Mouse (Mus musculus): Measurements from ENCODE around the gene Aurkaip1. TPM values are rescaled to one million over a fixed set of nuclear protein-coding genes. Genes with fewer than 3 reads are reported as not detected.
A peak's percentile ranks its signal among the peaks of the same experiment; 100 is the strongest.

Aurkaip1 gene
- polyA plus RNA-seq, 1 experiment from 2014 or later: 141 TPM

GRCm38 (mm10) chr4:155851951-155852411 is 20.9 kb downstream of the Aurkaip1 start:
- DNase-seq (ENCODE audit: low spot score) (no peak), ATAC-seq (replicated peaks; ENCODE audit: low FRiP score) (no peak)
- Histone ChIP-seq H3K27me3 (ENCODE audit: control insufficient read depth, insufficient read depth, low read length) (no peaks in the 10 kb centered on the region), H3K4me1 (replicated peaks; ENCODE audit: control insufficient read depth, insufficient read depth, low read length) (peaks cover 9% of the 10 kb centered on the region; the same call in 1 of the 2 replicates), H3K4me2 (ENCODE audit: low read depth, low read length, severe bottlenecking) (no peak overlapping the region), H3K36me3 (ENCODE audit: control insufficient read depth, insufficient read depth, low read length) (peaks cover 4% of the 10 kb centered on the region; the same call in 1 of the 2 replicates), H3K4me3 (ENCODE audit: low read depth, low read length) (no peak overlapping the region), H3K9me3 (ENCODE audit: control insufficient read depth, low read length) (no peaks in the 10 kb centered on the region), H3K9ac (ENCODE audit: low read length) (no peak overlapping the region), H3K27ac (ENCODE audit: low read depth, low read length) (no peak overlapping the region)
- 80% methylated on average over 2 of the region's 2 CpGs for WGBS

- peaks cover 4% of the 10 kb centered on the region; the same call in 1 of the 2 replicates for H3K36me3 ChIP-seq (ENCODE audit: control insufficient read depth, insufficient read depth, low read length)
- H3K27me3 ChIP-seq (ENCODE audit: control insufficient read depth, insufficient read depth, low read length): no peaks in the 10 kb centered on the region
- no peak for DNase-seq (ENCODE audit: low spot score)
- no peak overlapping the region for H3K9ac ChIP-seq (ENCODE audit: low read length)
- no peaks in the 10 kb centered on the region for H3K9me3 ChIP-seq (ENCODE audit: control insufficient read depth, low read length)
- peaks cover 7% of the 10 kb centered on the region; the same call in 1 of the 2 replicates for H3K4me1 ChIP-seq (replicated peaks; ENCODE audit: control insufficient read depth, insufficient read depth, low read length)
- WGBS: 92% methylated on average over 9 of the region's 9 CpGs
- no peak overlapping the region for H3K4me2 ChIP-seq (ENCODE audit: low read depth, low read length, severe bottlenecking)
- H3K27ac ChIP-seq (ENCODE audit: low read depth, low read length): no peak overlapping the region
- no peak overlapping the region for H3K4me3 ChIP-seq (ENCODE audit: low read depth, low read length)
- no peak for ATAC-seq (replicated peaks; ENCODE audit: low FRiP score)
These were observed 22.3 kb downstream of the Aurkaip1 start for GRCm38 (mm10) chr4:155853421-155853820.

GRCm38 (mm10) chr4:155854991-155855390 is 23.9 kb downstream of the Aurkaip1 start:
- 93% methylated on average over 12 of the region's 12 CpGs for WGBS
- peaks cover 4% of the 10 kb centered on the region; the same call in 1 of the 2 replicates for H3K36me3 ChIP-seq (ENCODE audit: control insufficient read depth, insufficient read depth, low read length)
- no peak for DNase-seq (ENCODE audit: low spot score)
- no peak for ATAC-seq (replicated peaks; ENCODE audit: low FRiP score)
- H3K4me2 ChIP-seq (ENCODE audit: low read depth, low read length, severe bottlenecking): no peak overlapping the region
- H3K9ac ChIP-seq (ENCODE audit: low read length): no peak overlapping the region
- no peaks in the 10 kb centered on the region for H3K27me3 ChIP-seq (ENCODE audit: control insufficient read depth, insufficient read depth, low read length)
- H3K4me3 ChIP-seq (ENCODE audit: low read depth, low read length): no peak overlapping the region
- no peak overlapping the region for H3K27ac ChIP-seq (ENCODE audit: low read depth, low read length)
- no peaks in the 10 kb centered on the region for H3K9me3 ChIP-seq (ENCODE audit: control insufficient read depth, low read length)
- 0 out of 2 replicates have a peak, but pooled peaks cover 4% of the 10 kb centered on the region for H3K4me1 ChIP-seq (replicated peaks; ENCODE audit: control insufficient read depth, insufficient read depth, low read length)

- no peak overlapping the region for H3K4me2 ChIP-seq (ENCODE audit: low read depth, low read length, severe bottlenecking)
- no peak overlapping the region for H3K4me3 ChIP-seq (ENCODE audit: low read depth, low read length)
- no peak for DNase-seq (ENCODE audit: low spot score)
- WGBS: 94% methylated on average over 12 of the region's 12 CpGs
- no peak for ATAC-seq (replicated peaks; ENCODE audit: low FRiP score)
- no peaks in the 10 kb centered on the region for H3K9me3 ChIP-seq (ENCODE audit: control insufficient read depth, low read length)
- peaks cover 4% of the 10 kb centered on the region; the same call in 1 of the 2 replicates for H3K36me3 ChIP-seq (ENCODE audit: control insufficient read depth, insufficient read depth, low read length)
- no peaks in the 10 kb centered on the region for H3K27me3 ChIP-seq (ENCODE audit: control insufficient read depth, insufficient read depth, low read length)
- no peaks in the 10 kb centered on the region for H3K4me1 ChIP-seq (replicated peaks; ENCODE audit: control insufficient read depth, insufficient read depth, low read length)
- H3K9ac ChIP-seq (ENCODE audit: low read length): no peak overlapping the region
- H3K27ac ChIP-seq (ENCODE audit: low read depth, low read length): no peak overlapping the region
These were observed 25.0 kb downstream of the Aurkaip1 start for GRCm38 (mm10) chr4:155856071-155856470.

- peaks cover 4% of the 10 kb centered on the region; the same call in 1 of the 2 replicates for H3K36me3 ChIP-seq (ENCODE audit: control insufficient read depth, insufficient read depth, low read length)
- 85% methylated on average over 3 of the region's 3 CpGs for WGBS
These were observed 25.8 kb downstream of the Aurkaip1 start for GRCm38 (mm10) chr4:155856881-155857280.

GRCm38 (mm10) chr4:155859318-155859717 is 28.2 kb downstream of the Aurkaip1 start:
- peaks cover 4% of the 10 kb centered on the region; the same call in 1 of the 2 replicates for H3K36me3 ChIP-seq (ENCODE audit: control insufficient read depth, insufficient read depth, low read length)
- H3K4me1 ChIP-seq (replicated peaks; ENCODE audit: control insufficient read depth, insufficient read depth, low read length): no peaks in the 10 kb centered on the region
- DNase-seq (ENCODE audit: low spot score) (peak; percentile 83), ATAC-seq (replicated peaks; ENCODE audit: low FRiP score) (no peak)
- no peak overlapping the region for H3K4me2 ChIP-seq (ENCODE audit: low read depth, low read length, severe bottlenecking)
- no peak overlapping the region for H3K27ac ChIP-seq (ENCODE audit: low read depth, low read length)
- no peaks in the 10 kb centered on the region for H3K27me3 ChIP-seq (ENCODE audit: control insufficient read depth, insufficient read depth, low read length)
- H3K9me3 ChIP-seq (ENCODE audit: control insufficient read depth, low read length): no peaks in the 10 kb centered on the region
- H3K9ac ChIP-seq (ENCODE audit: low read length): no peak overlapping the region
- 29% methylated on average over 13 of the region's 13 CpGs for WGBS
- no peak overlapping the region for H3K4me3 ChIP-seq (ENCODE audit: low read depth, low read length)

More at GRCm38 (mm10) chr4:155856881-155857280, 25.8 kb downstream of the Aurkaip1 start:
- H3K4me2 ChIP-seq (ENCODE audit: low read depth, low read length, severe bottlenecking): no peak overlapping the region
- no peaks in the 10 kb centered on the region for H3K27me3 ChIP-seq (ENCODE audit: control insufficient read depth, insufficient read depth, low read length)
- no peak for ATAC-seq (replicated peaks; ENCODE audit: low FRiP score)
- no peak overlapping the region for H3K4me3 ChIP-seq (ENCODE audit: low read depth, low read length)
- H3K4me1 ChIP-seq (replicated peaks; ENCODE audit: control insufficient read depth, insufficient read depth, low read length): no peaks in the 10 kb centered on the region
- no peak overlapping the region for H3K27ac ChIP-seq (ENCODE audit: low read depth, low read length)
- H3K9ac ChIP-seq (ENCODE audit: low read length): no peak overlapping the region
- no peak for DNase-seq (ENCODE audit: low spot score)
- no peaks in the 10 kb centered on the region for H3K9me3 ChIP-seq (ENCODE audit: control insufficient read depth, low read length)

GRCm38 (mm10) chr4:155861787-155862186 is 30.7 kb downstream of the Aurkaip1 start:
- no peak for ATAC-seq (replicated peaks; ENCODE audit: low FRiP score)
- H3K4me3 ChIP-seq (ENCODE audit: low read depth, low read length): no peak overlapping the region
- H3K27me3 ChIP-seq (ENCODE audit: control insufficient read depth, insufficient read depth, low read length): no peaks in the 10 kb centered on the region
- WGBS: 95% methylated on average over 7 of the region's 7 CpGs
- no peak overlapping the region for H3K27ac ChIP-seq (ENCODE audit: low read depth, low read length)
- no peaks in the 10 kb centered on the region for H3K4me1 ChIP-seq (replicated peaks; ENCODE audit: control insufficient read depth, insufficient read depth, low read length)
- no peak overlapping the region for H3K9ac ChIP-seq (ENCODE audit: low read length)
- no peak for DNase-seq (ENCODE audit: low spot score)
- H3K9me3 ChIP-seq (ENCODE audit: control insufficient read depth, low read length): no peaks in the 10 kb centered on the region
- H3K36me3 ChIP-seq (ENCODE audit: control insufficient read depth, insufficient read depth, low read length): no peaks in the 10 kb centered on the region; the same call in 1 of the 2 replicates
- no peak overlapping the region for H3K4me2 ChIP-seq (ENCODE audit: low read depth, low read length, severe bottlenecking)

GRCm38 (mm10) chr4:155863001-155863400 is 31.9 kb downstream of the Aurkaip1 start, which contains the start of gene Tas1r3:
Tas1r3 (minus strand) TSS chr4:155863362.
- 81% methylated on average over 5 of the region's 5 CpGs for WGBS
- Histone ChIP-seq H3K4me1 (replicated peaks; ENCODE audit: control insufficient read depth, insufficient read depth, low read length) (no peaks in the 10 kb centered on the region), H3K4me2 (ENCODE audit: low read depth, low read length, severe bottlenecking) (no peak within 1 kb of the TSS), H3K9me3 (ENCODE audit: control insufficient read depth, low read length) (no peaks in the 10 kb centered on the region), H3K27me3 (ENCODE audit: control insufficient read depth, insufficient read depth, low read length) (no peaks in the 10 kb centered on the region), H3K27ac (ENCODE audit: low read depth, low read length) (no peak within 1 kb of the TSS), H3K9ac (ENCODE audit: low read length) (no peak within 1 kb of the TSS), H3K4me3 (ENCODE audit: low read depth, low read length) (no peak within 1 kb of the TSS), H3K36me3 (ENCODE audit: control insufficient read depth, insufficient read depth, low read length) (no peaks in the 10 kb centered on the region; the same call in 1 of the 2 replicates)
- ATAC-seq (replicated peaks; ENCODE audit: low FRiP score) (no peak), DNase-seq (ENCODE audit: low spot score) (no peak)
